8 mouse cellular contexts compared by ENCODE assay signal in the genomic region with DNA sequence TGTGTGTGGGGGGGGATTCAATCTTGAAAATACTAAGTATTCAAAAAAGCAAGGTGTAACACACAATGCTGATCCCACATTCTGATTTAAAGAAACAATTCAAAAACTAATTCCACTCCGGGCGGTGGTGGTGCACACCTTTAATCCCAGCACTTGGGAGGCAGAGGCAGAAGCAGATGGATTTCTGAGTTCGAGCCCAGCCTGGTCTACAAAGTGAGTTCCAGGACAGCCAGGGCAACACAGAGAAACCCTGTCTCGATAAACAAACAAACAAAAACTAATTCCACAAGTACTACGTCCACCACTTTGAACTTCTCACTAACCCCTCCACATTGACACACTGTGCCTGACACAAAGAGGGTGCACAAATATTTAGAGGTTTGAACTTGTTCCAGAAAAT. TPM values are rescaled to one million over a fixed set of nuclear protein-coding genes. Genes with fewer than 3 reads are reported as not detected.
A peak's percentile ranks its signal among the peaks of the same experiment; 100 is the strongest.
DNase-seq lines count a peak whose midpoint lies in the region; ATAC-seq lines count a peak whose summit lies in the region.

No protein-coding gene starts in this region.

- no peak overlapping the region for H3K9ac ChIP-seq in kidney, embryonic 16.5 days (replicated peaks; ENCODE audit: low read length)
- no peak overlapping the region for H3K9ac ChIP-seq in hindbrain, embryonic 15.5 days
- no peak overlapping the region for H3K9ac ChIP-seq in midbrain, embryonic 15.5 days

- peak overlapping the region; percentile 83 for H3K4me3 ChIP-seq in erythroblast, embryonic 14.5 days (replicated peaks)
- H3K4me3 ChIP-seq in kidney, embryonic 16.5 days (ENCODE audit: low read length), result no peak overlapping the region
- H3K4me3 ChIP-seq in hindbrain, embryonic 15.5 days, result peak overlapping the region; percentile 57; the same call in 1 of the 2 replicates
- no peak overlapping the region for H3K4me3 ChIP-seq in midbrain, embryonic 15.5 days

- DNase-seq in kidney, adult 11 months, result no peak
- DNase-seq in layer of hippocampus, postnatal 14 days (ENCODE audit: low spot score in 2 of 2), result no peak
- DNase-seq in right cerebral cortex, postnatal 36 days (ENCODE audit: low spot score in 2 of 2), result no peak

- H3K27ac ChIP-seq in kidney, embryonic 16.5 days (ENCODE audit: low read length), result peak overlapping the region; percentile 97
- H3K27ac ChIP-seq in hindbrain, embryonic 15.5 days (replicated peaks), result peak overlapping the region; percentile 82
- H3K27ac ChIP-seq in midbrain, embryonic 15.5 days, result peak overlapping the region; percentile 79; the same call in 1 of the 2 replicates

- WGBS in kidney, embryonic 16.5 days, result 77% methylated on average over 5 of the region's 5 CpGs
- 82% methylated on average over 5 of the region's 5 CpGs for WGBS in hindbrain, embryonic 15.5 days
- 80% methylated on average over 5 of the region's 5 CpGs for WGBS in midbrain, embryonic 15.5 days

- peak overlapping the region; percentile 91 for H3K4me2 ChIP-seq in kidney, embryonic 16.5 days (replicated peaks; ENCODE audit: low read depth, low read length)
- peak overlapping the region; percentile 94 for H3K4me2 ChIP-seq in hindbrain, embryonic 15.5 days
- peak overlapping the region; percentile 69 for H3K4me2 ChIP-seq in midbrain, embryonic 15.5 days

- no peak for ATAC-seq in erythroblast, adult 5-6 weeks (replicated peaks; ENCODE audit: low FRiP score, poor library complexity, severe bottlenecking)
- ATAC-seq in kidney, embryonic 16.5 days (ENCODE audit: low FRiP score, low TSS enrichment), result no peak
- no peak for ATAC-seq in hindbrain, embryonic 15.5 days (ENCODE audit: low FRiP score, low read depth)
- ATAC-seq in midbrain, embryonic 15.5 days (replicated peaks), result no peak

- H3K4me1 ChIP-seq in erythroblast, embryonic 14.5 days (ENCODE audit: control insufficient read depth), result peaks cover 58% of the 10 kb centered on the region
- H3K4me1 ChIP-seq in kidney, embryonic 16.5 days (ENCODE audit: insufficient read depth, low read length), result peaks cover 34% of the 10 kb centered on the region
- peaks cover 32% of the 10 kb centered on the region for H3K4me1 ChIP-seq in hindbrain, embryonic 15.5 days (replicated peaks)
- H3K4me1 ChIP-seq in midbrain, embryonic 15.5 days, result peaks cover 28% of the 10 kb centered on the region

- H3K27me3 ChIP-seq in erythroblast, embryonic 14.5 days (ENCODE audit: control insufficient read depth), result no peaks in the 10 kb centered on the region
- H3K27me3 ChIP-seq in kidney, embryonic 16.5 days (ENCODE audit: insufficient read depth, low read length), result no peaks in the 10 kb centered on the region
- no peaks in the 10 kb centered on the region for H3K27me3 ChIP-seq in hindbrain, embryonic 15.5 days
- no peaks in the 10 kb centered on the region for H3K27me3 ChIP-seq in midbrain, embryonic 15.5 days (replicated peaks)

- no peaks in the 10 kb centered on the region for H3K9me3 ChIP-seq in erythroblast, embryonic 14.5 days (ENCODE audit: control insufficient read depth, low read length)
- H3K9me3 ChIP-seq in kidney, embryonic 16.5 days (ENCODE audit: low read length), result no peaks in the 10 kb centered on the region
- no peaks in the 10 kb centered on the region for H3K9me3 ChIP-seq in hindbrain, embryonic 15.5 days
- H3K9me3 ChIP-seq in midbrain, embryonic 15.5 days, result no peaks in the 10 kb centered on the region

- peaks cover 77% of the 10 kb centered on the region for H3K36me3 ChIP-seq in erythroblast, embryonic 14.5 days (ENCODE audit: control insufficient read depth)
- 0 out of 2 replicates have a peak, but pooled peaks cover 10% of the 10 kb centered on the region for H3K36me3 ChIP-seq in kidney, embryonic 16.5 days (ENCODE audit: insufficient read depth, low read length)
- peaks cover 21% of the 10 kb centered on the region for H3K36me3 ChIP-seq in hindbrain, embryonic 15.5 days
- H3K36me3 ChIP-seq in midbrain, embryonic 15.5 days (replicated peaks), result 0 out of 2 replicates have a peak, but pooled peaks cover 3% of the 10 kb centered on the region

RNA-seq across cellular contexts. Expression of a gene that starts 4.7 kb away (rescaled TPM):
- 18.3 and 28.7 TPM in 2 replicates for polyA plus RNA-seq in erythroblast, embryonic 14.5 days (2012)
- 230 and 271 TPM in 2 replicates for total RNA-seq in erythroblast, adult 5-6 weeks (2015; ENCODE audit: low replicate concordance)
- total RNA-seq in erythroblast, adult 5-6 weeks (2017; ENCODE audit: low replicate concordance), result 407 and 551 TPM in 2 replicates
- polyA plus RNA-seq in kidney, embryonic 16.5 days (2015; fragmentation: Nextera tagmentation; extraction: Ambion mirVana), result 53.7 and 55.5 TPM in 2 replicates
- polyA plus RNA-seq in hindbrain, embryonic 15.5 days (2015; fragmentation: Nextera tagmentation; extraction: Ambion mirVana), result 57.1 and 59.5 TPM in 2 replicates
- polyA plus RNA-seq in midbrain, embryonic 15.5 days (2015; fragmentation: Nextera tagmentation; extraction: Ambion mirVana), result 60.3 and 65.2 TPM in 2 replicates
- total RNA-seq in layer of hippocampus, postnatal 14 days (2021), result 10 to 100 TPM; 86.8 to 94.7 TPM

Comparison
In these comparisons a context has a peak if more than half of its experiments do, and no peak if none do; other contexts are left out.
1. H3K4me3 ChIP-seq: peak in erythroblast, embryonic 14.5 days (single experiment) and hindbrain, embryonic 15.5 days (single experiment); none in kidney, embryonic 16.5 days (single experiment) and midbrain, embryonic 15.5 days (single experiment).
2. Peak in every context shown above with its lines, with median percentiles within 50 percentile points of each other: H3K27ac ChIP-seq and H3K4me2 ChIP-seq.